Mouse (Mus musculus): ENCODE data around the gene Snx32. TPM values are rescaled to one million over a fixed set of nuclear protein-coding genes. Genes with fewer than 3 reads are reported as not detected.
A peak's percentile ranks its signal among the peaks of the same experiment; 100 is the strongest.
"Not testable (repeated sequence)": the region's sequence is repeated elsewhere in the genome, so short reads cannot be mapped to it uniquely, and the experiment has no call there.

Gene Snx32
- polyA plus RNA-seq, 1 experiment from 2014 or later: 7.5 TPM

DNA sequence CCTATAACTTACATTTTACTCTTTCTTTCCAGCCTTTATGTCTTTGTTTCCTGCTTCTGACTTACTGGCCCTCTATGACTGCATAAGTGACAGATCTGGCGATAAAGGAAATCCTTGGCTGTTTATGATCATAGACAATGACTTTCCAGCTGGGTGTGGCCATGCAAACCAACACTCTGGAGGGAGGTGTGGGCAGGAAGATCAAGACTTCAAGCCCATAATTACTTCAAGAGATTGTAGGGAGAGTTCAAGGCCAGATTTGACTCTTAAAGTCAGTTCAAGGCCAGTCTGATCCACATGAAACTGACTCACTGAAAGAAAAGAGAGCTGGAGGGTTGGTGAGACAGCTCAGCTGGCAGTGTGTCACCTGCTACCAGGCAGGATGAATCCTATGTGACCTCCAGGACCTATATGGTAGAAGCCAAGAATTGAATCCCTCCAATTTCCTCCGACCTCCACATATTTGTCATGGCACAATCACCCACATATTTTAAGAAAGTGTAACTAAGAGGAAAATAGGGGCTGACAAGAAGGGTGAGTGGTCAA, 9.9 kb downstream of the Snx32 start:
- H3K9me3 ChIP-seq (replicated peaks): no peaks in the 10 kb centered on the region
- no peak overlapping the region for H3K9ac ChIP-seq
- H3K27me3 ChIP-seq (replicated peaks): no peaks in the 10 kb centered on the region
- ATAC-seq: no peak
- no peak overlapping the region for H3K27ac ChIP-seq
- WGBS (ENCODE audit: insufficient replicate concordance): 63% methylated on average over 2 of the region's 2 CpGs
- H3K36me3 ChIP-seq: peaks cover 43% of the 10 kb centered on the region
- H3K4me1 ChIP-seq: no peaks in the 10 kb centered on the region
- H3K4me3 ChIP-seq: no peak overlapping the region
- no peak overlapping the region for H3K4me2 ChIP-seq

- Histone ChIP-seq H3K4me2 (no peak overlapping the region), H3K27ac (no peak overlapping the region), H3K27me3 (replicated peaks) (no peaks in the 10 kb centered on the region), H3K9ac (no peak overlapping the region), H3K9me3 (replicated peaks) (no peaks in the 10 kb centered on the region), H3K4me1 (peaks cover 24% of the 10 kb centered on the region), H3K4me3 (no peak overlapping the region), H3K36me3 (peaks cover 69% of the 10 kb centered on the region)
- WGBS (ENCODE audit: insufficient replicate concordance): 88% methylated on average over 16 of the region's 16 CpGs
- ATAC-seq: no peak
These were observed 14.3 kb downstream of the Snx32 start for GRCm38 (mm10) chr19:5496052-5496370.

DNA sequence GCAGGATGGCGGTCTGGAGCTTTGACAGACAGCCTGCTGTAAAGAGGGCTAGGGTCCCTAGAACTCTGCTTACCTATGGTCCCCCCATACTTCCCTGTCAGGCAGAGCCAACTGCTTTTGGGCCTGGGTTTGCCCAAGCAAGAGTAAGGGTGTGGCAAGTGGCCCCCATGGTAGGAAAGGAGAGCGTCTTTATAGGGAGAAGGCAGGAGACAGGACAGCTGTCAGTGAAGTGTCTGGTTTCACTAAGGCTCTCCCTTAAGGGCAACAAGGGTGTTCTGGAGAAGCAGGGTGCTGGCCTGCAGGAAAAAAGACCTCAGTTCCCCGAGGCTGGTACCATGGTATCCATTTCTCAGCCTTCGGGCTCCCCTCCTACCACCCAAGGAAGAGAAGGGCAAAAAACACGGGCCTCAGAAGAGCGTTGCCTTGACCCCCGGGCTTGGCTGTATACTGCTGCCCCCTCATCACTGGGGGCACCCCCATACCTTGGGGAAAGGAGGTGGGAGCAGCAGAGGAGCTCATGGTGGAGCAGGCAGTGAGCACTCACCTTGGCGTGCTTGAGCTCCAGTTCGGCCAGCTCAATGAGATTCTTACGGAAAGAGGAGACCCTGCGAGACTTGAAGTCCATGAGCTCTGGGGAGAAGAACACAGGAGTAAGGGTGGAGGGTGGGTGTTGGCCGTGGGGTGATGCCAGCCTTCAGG, 14.8 kb downstream of the Snx32 start:
- Histone ChIP-seq H3K4me2 (no peak overlapping the region), H3K27me3 (replicated peaks) (no peaks in the 10 kb centered on the region), H3K27ac (0 out of 2 replicates have a peak overlapping the region, but pooled peaks have one; percentile 36), H3K4me3 (no peak overlapping the region), H3K36me3 (peaks cover 69% of the 10 kb centered on the region), H3K9me3 (replicated peaks) (no peaks in the 10 kb centered on the region), H3K4me1 (peaks cover 24% of the 10 kb centered on the region), H3K9ac (no peak overlapping the region)
- no peak for ATAC-seq
- 78% methylated on average over 12 of the region's 12 CpGs for WGBS (ENCODE audit: insufficient replicate concordance)

GRCm38 (mm10) chr19:5494314-5494713, 16.0 kb downstream of the Snx32 start:
- peaks cover 67% of the 10 kb centered on the region for H3K36me3 ChIP-seq
- no peak for ATAC-seq
- no peak overlapping the region for H3K4me3 ChIP-seq
- WGBS (ENCODE audit: insufficient replicate concordance): 90% methylated on average over 3 of the region's 3 CpGs
- 0 out of 2 replicates have a peak overlapping the region, but pooled peaks have one; percentile 10 for H3K27ac ChIP-seq
- peaks cover 32% of the 10 kb centered on the region for H3K4me1 ChIP-seq
- H3K27me3 ChIP-seq (replicated peaks): no peaks in the 10 kb centered on the region
- no peak overlapping the region for H3K4me2 ChIP-seq
- H3K9ac ChIP-seq: no peak overlapping the region
- H3K9me3 ChIP-seq (replicated peaks): no peaks in the 10 kb centered on the region

DNA sequence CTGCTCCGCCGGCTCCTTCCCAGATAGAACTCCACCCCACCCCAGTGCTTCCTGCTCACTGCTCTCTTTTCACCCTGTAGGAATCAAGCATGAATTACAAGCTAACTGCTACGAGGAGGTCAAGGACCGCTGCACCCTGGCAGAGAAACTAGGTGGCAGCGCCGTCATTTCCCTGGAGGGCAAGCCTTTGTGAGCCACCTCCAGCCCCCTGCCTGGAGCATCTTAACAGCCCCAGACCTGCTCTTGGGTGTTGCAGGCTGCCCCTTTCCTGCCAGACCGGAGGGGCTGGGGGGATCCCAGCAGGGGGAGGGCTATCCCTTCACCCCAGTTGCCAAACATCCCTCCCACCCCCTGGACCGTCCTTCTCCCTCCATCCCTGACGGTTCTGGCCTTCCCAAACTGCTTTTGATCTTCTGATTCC, 17.0 kb downstream of the Snx32 start:
- H3K4me1 ChIP-seq: peaks cover 39% of the 10 kb centered on the region
- not testable (repeated sequence) for ATAC-seq; H3K27ac ChIP-seq; H3K4me2 ChIP-seq; H3K9me3 ChIP-seq (replicated peaks); H3K4me3 ChIP-seq; H3K9ac ChIP-seq; H3K27me3 ChIP-seq (replicated peaks)
- peaks cover 65% of the 10 kb centered on the region for H3K36me3 ChIP-seq
- 80% methylated on average over 9 of the region's 9 CpGs for WGBS (ENCODE audit: insufficient replicate concordance)

GRCm38 (mm10) chr19:5492641-5493040, 17.7 kb downstream of the Snx32 start:
- H3K36me3 ChIP-seq: peaks cover 59% of the 10 kb centered on the region
- H3K9me3 ChIP-seq (replicated peaks): no peaks in the 10 kb centered on the region
- H3K4me1 ChIP-seq: peaks cover 41% of the 10 kb centered on the region
- H3K27me3 ChIP-seq (replicated peaks): no peaks in the 10 kb centered on the region
- no peak for ATAC-seq
- peak overlapping the region; percentile 94 for H3K4me2 ChIP-seq
- no peak overlapping the region for H3K4me3 ChIP-seq
- no peak overlapping the region for H3K9ac ChIP-seq
- 83% methylated on average over 4 of the region's 4 CpGs for WGBS (ENCODE audit: insufficient replicate concordance)
- H3K27ac ChIP-seq: 0 out of 2 replicates have a peak overlapping the region, but pooled peaks have one; percentile 2

GRCm38 (mm10) chr19:5490898-5491708, 19.2 kb downstream of the Snx32 start:
- peak overlapping the region; percentile 99 for H3K9ac ChIP-seq
- peak overlapping the region; percentile 99 for H3K4me3 ChIP-seq
- no peaks in the 10 kb centered on the region for H3K27me3 ChIP-seq (replicated peaks)
- under 1% methylated on average over 59 of the region's 59 CpGs for WGBS (ENCODE audit: insufficient replicate concordance)
- no peaks in the 10 kb centered on the region for H3K9me3 ChIP-seq (replicated peaks)
- peaks cover 55% of the 10 kb centered on the region for H3K4me1 ChIP-seq
- ATAC-seq: peak; percentile 48
- H3K27ac ChIP-seq: peak overlapping the region; percentile 100
- H3K36me3 ChIP-seq: peaks cover 46% of the 10 kb centered on the region
- peak overlapping the region; percentile 94 for H3K4me2 ChIP-seq

GRCm38 (mm10) chr19:5490313-5490897, 19.9 kb downstream of the Snx32 start, which contains the start of gene Cfl1:
Gene Cfl1 (plus strand): TSS chr19:5490455.
- Histone ChIP-seq H3K4me2 (peak within 1 kb of the TSS; percentile 94), H3K36me3 (peaks cover 46% of the 10 kb centered on the region), H3K9me3 (replicated peaks) (no peaks in the 10 kb centered on the region), H3K27ac (peak within 1 kb of the TSS; percentile 100), H3K4me1 (peaks cover 55% of the 10 kb centered on the region), H3K27me3 (replicated peaks) (no peaks in the 10 kb centered on the region), H3K4me3 (peak within 1 kb of the TSS; percentile 99), H3K9ac (peak within 1 kb of the TSS; percentile 99)
- ATAC-seq: peak; percentile 64
- 1% methylated on average over 58 of the region's 62 CpGs for WGBS (ENCODE audit: insufficient replicate concordance)

GRCm38 (mm10) chr19:5489721-5490120, 20.6 kb downstream of the Snx32 start:
- peak overlapping the region; percentile 94 for H3K4me2 ChIP-seq
- H3K9me3 ChIP-seq (replicated peaks); ATAC-seq; H3K27me3 ChIP-seq (replicated peaks): not testable (repeated sequence)
- peak overlapping the region; percentile 99 for H3K9ac ChIP-seq
- peaks cover 55% of the 10 kb centered on the region for H3K4me1 ChIP-seq
- WGBS (ENCODE audit: insufficient replicate concordance): 32% methylated on average over 10 of the region's 10 CpGs
- peak overlapping the region; percentile 99 for H3K4me3 ChIP-seq
- peak overlapping the region; percentile 100 for H3K27ac ChIP-seq
- peaks cover 47% of the 10 kb centered on the region for H3K36me3 ChIP-seq

GRCm38 (mm10) chr19:5488878-5489571, 21.3 kb downstream of the Snx32 start:
- peaks cover 47% of the 10 kb centered on the region for H3K36me3 ChIP-seq
- H3K4me2 ChIP-seq: peak overlapping the region; percentile 94
- no peaks in the 10 kb centered on the region for H3K9me3 ChIP-seq (replicated peaks)
- H3K27ac ChIP-seq: peak overlapping the region; percentile 100
- no peaks in the 10 kb centered on the region for H3K27me3 ChIP-seq (replicated peaks)
- under 1% methylated on average over 26 of the region's 26 CpGs for WGBS (ENCODE audit: insufficient replicate concordance)
- ATAC-seq: peak; percentile 84
- H3K4me3 ChIP-seq: peak overlapping the region; percentile 99
- H3K4me1 ChIP-seq: peaks cover 53% of the 10 kb centered on the region
- peak overlapping the region; percentile 99 for H3K9ac ChIP-seq

DNA sequence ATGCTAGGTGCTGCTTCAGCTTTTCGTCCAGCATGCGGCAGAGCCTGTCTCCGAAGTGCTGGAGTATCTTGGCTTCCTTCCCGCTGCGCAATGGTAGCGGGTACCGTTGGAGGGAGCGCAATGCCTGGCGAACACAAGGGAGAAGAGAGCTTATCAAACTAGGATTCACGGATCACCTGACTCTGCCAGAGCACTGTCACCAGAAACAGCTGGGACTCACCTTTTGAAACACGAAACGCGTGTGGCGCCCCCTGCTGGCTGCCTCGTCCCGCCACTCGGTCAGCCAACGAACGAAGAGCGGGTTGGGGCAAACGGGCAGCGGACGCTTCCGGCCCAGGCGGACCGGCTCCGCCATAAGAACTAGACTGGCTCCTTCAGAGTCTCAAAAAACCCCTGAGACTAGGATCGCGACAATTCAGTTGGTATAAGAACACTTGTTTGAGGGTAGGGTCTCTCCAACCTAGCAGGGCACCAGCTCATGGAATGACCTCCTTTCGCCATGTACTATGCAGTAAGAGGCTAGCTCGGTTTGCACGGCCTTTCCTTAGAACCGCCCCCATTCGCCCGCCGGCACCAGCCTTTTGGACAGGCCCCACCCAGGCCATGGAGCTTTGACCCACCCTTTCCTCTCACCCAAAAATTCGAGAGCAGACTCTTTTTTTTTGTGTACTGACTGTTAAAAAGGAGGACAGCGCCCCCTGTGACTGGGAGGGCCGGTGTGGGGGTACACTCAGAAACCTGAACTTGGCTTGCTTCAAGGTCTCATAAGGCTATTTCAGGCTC, 22.4 kb downstream of the Snx32 start, which contains the start of gene Mus81:
Gene Mus81, minus strand, starts transcription at position 635 of the 783 bp plus-strand sequence.
- peaks cover 54% of the 10 kb centered on the region for H3K4me1 ChIP-seq
- ATAC-seq: peak; percentile 75
- no peaks in the 10 kb centered on the region for H3K9me3 ChIP-seq (replicated peaks)
- under 1% methylated on average over 39 of the region's 39 CpGs for WGBS (ENCODE audit: insufficient replicate concordance)
- peak within 1 kb of the TSS; percentile 99 for H3K9ac ChIP-seq
- H3K36me3 ChIP-seq: peaks cover 47% of the 10 kb centered on the region
- peak within 1 kb of the TSS; percentile 100 for H3K27ac ChIP-seq
- H3K27me3 ChIP-seq (replicated peaks): no peaks in the 10 kb centered on the region
- H3K4me3 ChIP-seq: peak within 1 kb of the TSS; percentile 99
- peak within 1 kb of the TSS; percentile 94 for H3K4me2 ChIP-seq

Measured in liver, embryonic 12.5 days (tissue).